Mouse (Mus musculus) myocyte (in vitro differentiated cells): ENCODE measurements around the gene Tpp1. TPM values are rescaled to one million over a fixed set of nuclear protein-coding genes. Genes with fewer than 3 reads are reported as not detected.

ENCODE experiments used
- H3K27me3 ChIP-seq: one replicate; pipeline ENCODE4 v1.6.1; 2011; ENCODE audit not compliant: control insufficient read depth, insufficient read depth, insufficient read length
- H3K36me3 ChIP-seq: one replicate; pipeline ENCODE4 v1.6.1; 2011; ENCODE audit not compliant: control insufficient read depth, insufficient read depth
- H3K4me2 ChIP-seq: one replicate; pipeline ENCODE4 v1.6.1; 2011; ENCODE audit warnings: low read depth, control low read depth
- H3K4me3 ChIP-seq: one replicate; pipeline ENCODE4 v1.5.1; 2011; ENCODE audit warnings: mild to moderate bottlenecking, control low read depth, moderate library complexity
- H3K79me2 ChIP-seq: one replicate; pipeline ENCODE4 v1.6.1; 2011; ENCODE audit not compliant: control insufficient read depth, insufficient read depth
- H3ac ChIP-seq: one replicate; pipeline ENCODE4 v1.6.1; 2011; ENCODE audit not compliant: control insufficient read depth, insufficient read length
- CEBPB ChIP-seq: IDR thresholded peaks from 2 replicates; pipeline ENCODE4 v1.6.1; 2011; ENCODE audit warnings: mild to moderate bottlenecking, moderate library complexity; ENCODE audit not compliant: poor library complexity, insufficient read depth, severe bottlenecking
- E2F4 ChIP-seq: IDR thresholded peaks from one replicate; pipeline ENCODE4 v1.6.1; 2011; ENCODE audit warnings: mild to moderate bottlenecking, control low read depth, moderate library complexity; ENCODE audit not compliant: insufficient read depth
- MAX ChIP-seq: IDR thresholded peaks from one replicate; pipeline ENCODE4 v1.6.1; 2011; ENCODE audit warnings: low read depth, mild to moderate bottlenecking, control low read depth
- MYOD1 ChIP-seq, 3 experiments: IDR thresholded peaks; one replicate each; pipeline ENCODE4 v1.6.1; 2011; ENCODE audit warnings: control low read depth in 2 of 3, low read depth in 2 of 3, mild to moderate bottlenecking in 2 of 3, moderate library complexity in 1 of 3; ENCODE audit not compliant: insufficient read length in 2 of 3, control insufficient read depth in 1 of 3
- MYOG ChIP-seq, 3 experiments: IDR thresholded peaks; one replicate each; pipeline ENCODE4 v1.6.1; 2011; ENCODE audit warnings: control low read depth in 2 of 3, low read depth in 2 of 3, mild to moderate bottlenecking in 2 of 3; ENCODE audit not compliant: insufficient read length in 2 of 3, control insufficient read depth in 1 of 3, insufficient read depth in 1 of 3
- POLR2A ChIP-seq: IDR thresholded peaks from one replicate; pipeline ENCODE4 v1.6.1; 2011; ENCODE audit warnings: low read depth, mild to moderate bottlenecking, control low read depth, moderate library complexity; ENCODE audit not compliant: insufficient read length
- POLR2AphosphoS2 ChIP-seq: IDR thresholded peaks from one replicate; pipeline ENCODE4 v1.6.1; 2011; ENCODE audit warnings: low read depth, control low read depth; ENCODE audit not compliant: insufficient read length
- REST ChIP-seq: IDR thresholded peaks from one replicate; pipeline ENCODE4 v1.6.1; 2011; ENCODE audit warnings: mild to moderate bottlenecking, control low read depth, moderate library complexity; ENCODE audit not compliant: insufficient read depth, insufficient read length
- SRF ChIP-seq: IDR thresholded peaks from one replicate; pipeline ENCODE4 v1.6.1; 2011; ENCODE audit warnings: low read depth; ENCODE audit not compliant: control insufficient read depth, insufficient read length
- TCF12 ChIP-seq: IDR thresholded peaks from one replicate; pipeline ENCODE4 v1.6.1; 2011; ENCODE audit warnings: mild to moderate bottlenecking, control low read depth; ENCODE audit not compliant: poor library complexity, insufficient read depth, severe bottlenecking
- TCF3 ChIP-seq: IDR thresholded peaks from one replicate; pipeline ENCODE4 v1.6.1; 2011; ENCODE audit warnings: low read depth, control low read depth; ENCODE audit not compliant: insufficient read length
- USF1 ChIP-seq: IDR thresholded peaks from one replicate; pipeline ENCODE4 v1.6.1; 2011; ENCODE audit warnings: low read depth, mild to moderate bottlenecking, control low read depth, moderate library complexity
- polyA plus RNA-seq: library from polyadenylated mRNA; unstranded; fragments of >200 nt; fragmentation: generic; extraction: Trizol; gene quantifications from one replicate; pipeline ENCODE4 v1.2.1, GENCODE M21; 2012; ENCODE audit warnings: missing spikeins

The Tpp1 gene
- polyA plus RNA-seq, 1 experiment: 40.4 TPM

GRCm38 (mm10) chr7:105764331-105764730, 12.3 kb upstream of the Tpp1 start:
- H3K79me2 ChIP-seq: no peaks in the 10 kb centered on the region
- no peaks in the 10 kb centered on the region for H3K36me3 ChIP-seq
- TF ChIP-seq TCF3: no peak
- no peak for TF ChIP-seq POLR2A
- no peak for TF ChIP-seq MYOG (IDR thresholded peaks at IDR 0.05; ENCODE audit: control insufficient read depth in 1 of 3, insufficient read depth in 1 of 3, insufficient read length in 2 of 3, low read depth in 2 of 3)
- TF ChIP-seq MAX: no peak
- no peak for TF ChIP-seq POLR2AphosphoS2
- no peak for TF ChIP-seq REST
- no peak for TF ChIP-seq SRF
- TF ChIP-seq E2F4: no peak
- no peak for TF ChIP-seq CEBPB
- TF ChIP-seq USF1: no peak
- TF ChIP-seq MYOD1 (IDR thresholded peaks at IDR 0.05; ENCODE audit: control insufficient read depth in 1 of 3, insufficient read length in 2 of 3, low read depth in 2 of 3): no peak
- no peak for TF ChIP-seq TCF12
- no peak overlapping the region for H3K4me3 ChIP-seq
- H3K27me3 ChIP-seq: peaks cover 11% of the 10 kb centered on the region
- no peak overlapping the region for H3K4me2 ChIP-seq
- H3ac ChIP-seq: no peak overlapping the region

GRCm38 (mm10) chr7:105762517-105763270, 10.7 kb upstream of the Tpp1 start:
- Histone ChIP-seq H3K4me2 (no peak overlapping the region), H3K79me2 (no peaks in the 10 kb centered on the region), H3K4me3 (no peak overlapping the region), H3K27me3 (peaks cover 21% of the 10 kb centered on the region), H3ac (no peak overlapping the region), H3K36me3 (no peaks in the 10 kb centered on the region)
- no peak for TF ChIP-seq MYOD1 (IDR thresholded peaks at IDR 0.05; ENCODE audit: control insufficient read depth in 1 of 3, insufficient read length in 2 of 3, low read depth in 2 of 3)
- no peak for TF ChIP-seq SRF
- no peak for TF ChIP-seq TCF12
- no peak for TF ChIP-seq REST
- no peak for TF ChIP-seq CEBPB
- TF ChIP-seq MYOG (IDR thresholded peaks at IDR 0.05; ENCODE audit: control insufficient read depth in 1 of 3, insufficient read depth in 1 of 3, insufficient read length in 2 of 3, low read depth in 2 of 3): no peak
- TF ChIP-seq POLR2AphosphoS2: no peak
- no peak for TF ChIP-seq MAX
- no peak for TF ChIP-seq POLR2A
- TF ChIP-seq USF1: no peak

- no peak overlapping the region for H3ac ChIP-seq
- H3K36me3 ChIP-seq: no peaks in the 10 kb centered on the region
- H3K4me3 ChIP-seq: no peak overlapping the region
- H3K27me3 ChIP-seq: peaks cover 21% of the 10 kb centered on the region
- TF ChIP-seq POLR2A (no peak), REST (peak; percentile 82), MYOG (IDR thresholded peaks at IDR 0.05; ENCODE audit: control insufficient read depth in 1 of 3, insufficient read depth in 1 of 3, insufficient read length in 2 of 3, low read depth in 2 of 3) (no peak), TCF12 (no peak), USF1 (no peak), POLR2AphosphoS2 (no peak), TCF3 (no peak), MYOD1 (IDR thresholded peaks at IDR 0.05; ENCODE audit: control insufficient read depth in 1 of 3, insufficient read length in 2 of 3, low read depth in 2 of 3) (no peak)
- no peaks in the 10 kb centered on the region for H3K79me2 ChIP-seq
- no peak overlapping the region for H3K4me2 ChIP-seq
These were observed 9.9 kb upstream of the Tpp1 start for GRCm38 (mm10) chr7:105761813-105762484.

- peaks cover 15% of the 10 kb centered on the region for H3K27me3 ChIP-seq
- TF ChIP-seq REST: no peak
- TF ChIP-seq TCF12: no peak
- TF ChIP-seq SRF: no peak
- no peak for TF ChIP-seq MAX
- TF ChIP-seq MYOG (IDR thresholded peaks at IDR 0.05; ENCODE audit: control insufficient read depth in 1 of 3, insufficient read depth in 1 of 3, insufficient read length in 2 of 3, low read depth in 2 of 3): no peak
- TF ChIP-seq POLR2AphosphoS2: no peak
- TF ChIP-seq E2F4: no peak
- TF ChIP-seq USF1: no peak
- TF ChIP-seq CEBPB: no peak
- TF ChIP-seq TCF3: no peak
- TF ChIP-seq MYOD1 (IDR thresholded peaks at IDR 0.05; ENCODE audit: control insufficient read depth in 1 of 3, insufficient read length in 2 of 3, low read depth in 2 of 3): no peak
- TF ChIP-seq POLR2A: no peak
- no peaks in the 10 kb centered on the region for H3K79me2 ChIP-seq
- no peaks in the 10 kb centered on the region for H3K36me3 ChIP-seq
- no peak overlapping the region for H3ac ChIP-seq
- no peak overlapping the region for H3K4me3 ChIP-seq
- H3K4me2 ChIP-seq: no peak overlapping the region
These were observed 1.2 kb upstream of the Tpp1 start for GRCm38 (mm10) chr7:105753281-105753680.
